Mouse (Mus musculus) Patski (cell line): Measurements from ENCODE around the gene Itgb7. TPM values are rescaled to one million over a fixed set of nuclear protein-coding genes. Genes with fewer than 3 reads are reported as not detected.

Source experiments
- ATAC-seq: fragments of 100-300 bp; one replicate; pipeline ENCODE4 v1.8.0; 2021
- CTCF ChIA-PET: fragments of 350-600 bp; sonication (Branson Sonifier 250); formaldehyde crosslinking; loops from one replicate; lab custom pipeline; 2022; ENCODE audit warnings: inconsistent platforms; lab: Charles Lee
- POLR2A ChIA-PET: fragments of 350-600 bp; sonication (Branson Sonifier 250); formaldehyde crosslinking; loops from one replicate; lab custom pipeline; 2022; ENCODE audit warnings: antibody characterized with exemption, inconsistent platforms; lab: Charles Lee
- DNase-seq: peaks from one replicate; pipeline ENCODE4 v3.0.0-alpha.2; 2011; ENCODE audit warnings: low read depth, low spot score
- H3K27me3 ChIP-seq: fragments of 371-371 bp; one replicate; pipeline ENCODE4 v1.5.1; 2021
- CTCF ChIP-seq: fragments of 100-300 bp; IDR thresholded peaks from one replicate; pipeline ENCODE4 v1.5.1; 2021
- in situ Hi-C: fragments of 300-500 bp; cut with MboI; formaldehyde crosslinking; loops from 3 replicates; pipeline ENCODE4 v1.11.1; 2018; ENCODE audit warnings: low pct_unique_long_range_greater_than_20kb, mixed read lengths
- polyA plus RNA-seq: library from polyadenylated mRNA; unstranded; gene quantifications from one replicate; pipeline ENCODE4 v1.2.3, GENCODE M21; 2021

Gene Itgb7
- polyA plus RNA-seq, 1 experiment from 2014 or later: 0.35 TPM

DNA sequence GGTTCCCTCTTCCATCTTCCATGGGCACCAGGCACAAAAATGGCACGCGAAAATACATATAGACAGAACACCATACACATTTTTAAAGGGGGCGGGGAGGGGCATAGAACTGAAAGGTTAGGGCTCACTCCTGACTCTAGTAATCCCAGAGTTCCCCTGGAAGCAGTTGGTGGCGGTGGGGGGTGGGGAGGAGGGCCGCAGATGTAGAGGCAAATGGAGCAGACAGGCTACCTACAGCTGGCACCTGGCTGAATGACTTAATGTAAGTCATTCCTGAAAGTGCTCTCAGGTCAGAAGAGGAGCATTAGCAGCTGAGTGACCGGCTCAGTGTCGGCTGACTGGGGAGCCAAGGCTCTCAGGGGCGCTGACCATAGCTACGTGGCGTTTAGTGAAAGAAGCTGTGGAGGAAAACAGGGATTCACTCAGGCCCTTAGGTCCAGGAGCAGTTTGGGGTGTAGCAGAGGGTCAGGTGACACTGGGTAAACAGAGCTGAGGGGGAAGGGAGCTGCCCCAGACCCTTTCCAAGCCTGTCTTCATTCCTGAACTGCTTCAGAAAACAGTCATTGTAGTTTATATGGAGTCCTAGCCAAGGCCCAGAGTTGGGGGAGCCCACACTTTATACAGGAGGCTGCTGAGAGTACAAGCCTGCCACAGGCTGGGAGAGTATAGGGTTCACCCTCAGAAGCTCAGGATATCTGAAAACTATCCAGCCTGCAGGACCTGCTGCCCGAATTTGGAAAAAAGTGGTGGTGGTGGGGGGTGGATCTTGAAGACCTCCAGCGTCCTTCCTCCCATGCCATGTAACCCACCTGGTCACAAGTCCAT, 10.9 kb upstream of the Itgb7 start:
- in situ Hi-C loops: no loop called here

DNA sequence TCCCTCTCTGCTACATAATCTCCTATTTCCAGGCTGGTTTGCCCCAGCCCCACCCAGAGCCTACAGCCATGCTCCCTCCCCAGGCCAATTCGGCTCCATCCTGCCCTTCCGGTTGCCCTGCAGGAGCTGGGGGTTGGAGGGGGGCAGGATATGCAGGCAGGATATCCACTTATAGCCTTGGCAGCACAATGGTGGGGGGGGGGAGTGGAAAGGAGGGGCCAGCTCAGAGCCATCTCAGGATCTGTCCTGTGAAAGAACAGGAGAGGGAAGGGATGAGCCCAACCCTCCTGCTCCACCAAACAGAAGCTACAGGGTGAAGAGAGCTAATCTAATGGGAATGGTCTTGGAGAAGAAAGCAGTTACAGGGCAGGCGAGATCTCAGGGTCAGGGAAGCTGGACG, 8.9 kb upstream of the Itgb7 start:
- ChIA-PET POLR2A (interaction anchor here (1.1 kb wide), 1 partner anchor 38 kb away, joined by 3 read pairs; the partner anchor contains the start of gene Mfsd5), CTCF (interaction anchor here (1.0 to 2.2 kb wide), 3 partner anchors 38 to 75 kb away, joined by 3 to 8 read pairs (median 3); partner anchors contain the start of gene Mfsd5)
- ATAC-seq: no peak
- in situ Hi-C loops: no loop called here
- no peak for TF ChIP-seq CTCF
- DNase-seq: no peak
- H3K27me3 ChIP-seq: no peaks in the 10 kb centered on the region

More for the DNA sequence above, 10.9 kb upstream of the Itgb7 start:
- ChIA-PET CTCF (interaction anchor here (1.8 kb wide), 1 partner anchor 52 kb away, joined by 5 read pairs; no protein-coding TSS in a partner anchor), POLR2A (interaction anchor here (0.6 kb wide), 2 partner anchors 56 kb away, joined by 4 to 5 read pairs; no protein-coding TSS in a partner anchor)
- no peak for TF ChIP-seq CTCF
- no peak for ATAC-seq
- no peaks in the 10 kb centered on the region for H3K27me3 ChIP-seq
- no peak for DNase-seq

DNA sequence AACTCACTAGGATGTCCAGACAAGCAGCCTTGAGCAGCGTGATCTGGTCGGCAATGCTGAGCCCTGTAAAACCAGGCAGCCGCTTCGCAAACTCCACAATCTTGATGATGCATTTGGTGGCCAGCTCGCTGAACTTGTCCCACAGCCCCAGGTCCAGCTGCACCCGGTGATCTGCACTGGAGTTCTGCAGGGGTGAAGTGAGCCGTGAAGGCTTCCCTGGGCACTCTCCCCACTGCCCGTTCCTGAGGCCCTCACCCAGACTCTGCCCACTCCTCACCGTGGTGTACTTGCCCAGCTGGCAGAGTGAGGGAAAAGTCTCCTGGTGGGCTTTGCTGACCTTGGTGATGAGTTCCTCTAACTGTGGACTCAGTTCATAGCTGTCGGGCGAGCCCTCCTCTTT, 8.1 kb upstream of the Itgb7 start:
- TF ChIP-seq CTCF: no peak
- CTCF ChIA-PET: interaction anchor here (0.7 to 2.2 kb wide), 7 partner anchors 34 to 73 kb away, joined by 3 to 8 read pairs (median 4); partner anchors contain the start of gene Mfsd5
- ATAC-seq (no peak), DNase-seq (no peak)
- no peaks in the 10 kb centered on the region for H3K27me3 ChIP-seq
- POLR2A ChIA-PET: interaction anchor here (1.1 to 1.3 kb wide), 2 partner anchors 39 kb away, joined by 3 to 4 read pairs; partner anchors contain the start of gene Mfsd5
- in situ Hi-C loops: loop anchor here (5.0 kb wide), 1 partner anchor 32 kb away; the partner anchor contains the start of gene Gm9918

DNA sequence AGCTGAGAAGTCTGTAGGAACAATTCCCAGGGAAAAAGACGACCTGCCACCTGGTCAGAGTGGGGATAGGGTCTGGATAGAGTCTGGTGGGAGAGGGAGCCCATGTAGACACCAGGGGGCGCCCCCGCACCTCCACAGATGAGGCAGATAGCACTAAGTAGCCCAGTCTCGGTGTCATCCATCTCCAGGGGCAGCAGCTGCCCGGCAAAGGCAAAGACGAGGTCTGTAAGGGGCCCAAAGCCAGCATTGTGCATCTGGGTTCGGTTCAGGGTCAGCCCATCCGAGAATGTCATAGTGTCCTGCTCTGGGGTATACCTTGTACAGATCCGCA, 7.5 kb upstream of the Itgb7 start:
- no peaks in the 10 kb centered on the region for H3K27me3 ChIP-seq
- no peak for TF ChIP-seq CTCF
- ATAC-seq (no peak), DNase-seq (no peak)
- ChIA-PET POLR2A (interaction anchor here (0.5 to 1.3 kb wide), 2 partner anchors 16 to 40 kb away, joined by 3 to 4 read pairs; partner anchors contain the start of gene Mfsd5), CTCF (interaction anchor here (0.6 to 2.2 kb wide), 6 partner anchors 39 to 72 kb away, joined by 3 to 8 read pairs (median 4); partner anchors contain the start of gene Mfsd5)
- in situ Hi-C loops: loop anchor here (5.0 kb wide), 1 partner anchor 33 kb away; the partner anchor contains the start of gene Gm9918

DNA sequence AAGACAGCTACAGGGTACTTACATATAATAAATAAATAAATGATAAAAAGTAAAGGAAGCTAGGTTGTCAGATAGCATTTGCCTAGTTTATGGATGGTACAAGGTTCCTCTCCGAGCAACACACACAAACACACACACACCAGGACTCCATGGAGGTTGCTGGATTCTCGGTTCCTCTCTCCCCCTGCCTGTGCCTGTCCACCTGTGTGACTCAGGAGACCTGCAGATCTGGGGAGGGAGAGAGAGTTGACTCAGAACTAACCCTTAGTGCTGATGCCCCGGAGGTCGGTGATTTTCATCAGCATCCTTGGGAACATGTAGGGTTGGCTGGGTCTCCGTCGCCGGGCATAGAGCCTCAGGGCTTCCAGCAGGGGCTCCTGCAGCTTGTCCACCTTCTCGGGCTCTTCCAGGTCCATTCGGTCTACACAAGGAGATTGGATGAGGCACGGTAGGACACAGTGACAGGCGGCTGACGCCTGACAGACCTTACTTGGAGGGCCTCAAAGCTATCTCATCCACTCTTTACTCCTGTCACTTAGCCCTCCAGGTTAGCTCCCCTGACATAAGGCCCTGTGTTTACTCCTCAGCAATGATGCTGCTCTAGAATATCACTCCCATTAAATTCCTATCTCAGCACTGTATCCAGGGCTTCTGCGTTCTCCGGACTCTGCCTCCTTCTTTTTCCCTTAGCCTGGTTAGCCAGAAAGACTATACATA, 7.0 kb upstream of the Itgb7 start:
- in situ Hi-C loops: loop anchor here (5.0 kb wide), 1 partner anchor 34 kb away; the partner anchor contains the start of gene Gm9918
- CTCF ChIA-PET: interaction anchor here (0.6 to 2.2 kb wide), 3 partner anchors 40 to 72 kb away, joined by 3 to 8 read pairs (median 5); partner anchors contain the start of gene Mfsd5
- no peak for DNase-seq
- no peak for TF ChIP-seq CTCF
- POLR2A ChIA-PET: interaction anchor here (0.5 to 1.3 kb wide), 2 partner anchors 17 to 40 kb away, joined by 3 to 4 read pairs; partner anchors contain the start of gene Mfsd5
- no peaks in the 10 kb centered on the region for H3K27me3 ChIP-seq
- no peak for ATAC-seq

DNA sequence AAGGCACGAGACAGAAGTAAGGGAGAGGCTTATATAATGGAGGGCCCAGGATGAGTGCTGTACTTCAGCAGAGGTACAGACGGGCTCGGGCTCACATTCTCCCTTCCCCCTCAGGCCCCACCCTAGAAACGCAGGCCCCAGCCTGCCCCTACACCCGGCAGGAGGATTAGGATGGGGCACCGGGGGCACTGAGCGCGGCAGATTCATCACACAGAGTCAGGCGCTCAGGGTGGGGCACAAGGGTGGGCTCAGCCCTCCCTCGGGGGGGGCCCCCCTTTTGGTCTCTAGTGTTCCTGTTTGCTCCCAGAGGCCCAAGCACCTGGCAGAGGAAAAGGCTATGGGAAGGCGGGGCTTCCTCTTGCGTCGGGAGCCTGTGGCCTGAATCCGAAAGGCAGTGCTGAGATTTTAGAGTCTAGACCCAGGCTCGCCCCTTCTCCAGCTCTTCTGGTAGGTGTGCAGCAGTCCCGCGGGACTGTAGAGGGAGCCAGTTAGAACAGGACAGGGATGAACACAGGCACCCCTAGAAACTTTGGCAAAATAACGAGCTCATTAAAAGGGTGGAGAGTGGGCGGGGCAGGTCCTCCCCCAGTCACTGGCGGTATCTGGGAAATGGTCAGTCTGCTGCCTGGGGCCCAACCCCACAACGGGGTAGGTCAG, 3.8 kb upstream of the Itgb7 start:
- no peak for DNase-seq
- no peaks in the 10 kb centered on the region for H3K27me3 ChIP-seq
- TF ChIP-seq CTCF: no peak
- CTCF ChIA-PET: interaction anchor here (0.8 to 1.6 kb wide), 3 partner anchors 11 to 79 kb away, joined by 3 to 4 read pairs (median 3); no protein-coding TSS in a partner anchor
- peak; percentile 12 for ATAC-seq
- POLR2A ChIA-PET: interaction anchor here (0.6 to 1.8 kb wide), 2 partner anchors 10 to 83 kb away, joined by 5 to 6 read pairs; no protein-coding TSS in a partner anchor
- in situ Hi-C loops: loop anchor here (5.0 kb wide), 1 partner anchor 37 kb away; the partner anchor contains the start of gene Gm9918

DNA sequence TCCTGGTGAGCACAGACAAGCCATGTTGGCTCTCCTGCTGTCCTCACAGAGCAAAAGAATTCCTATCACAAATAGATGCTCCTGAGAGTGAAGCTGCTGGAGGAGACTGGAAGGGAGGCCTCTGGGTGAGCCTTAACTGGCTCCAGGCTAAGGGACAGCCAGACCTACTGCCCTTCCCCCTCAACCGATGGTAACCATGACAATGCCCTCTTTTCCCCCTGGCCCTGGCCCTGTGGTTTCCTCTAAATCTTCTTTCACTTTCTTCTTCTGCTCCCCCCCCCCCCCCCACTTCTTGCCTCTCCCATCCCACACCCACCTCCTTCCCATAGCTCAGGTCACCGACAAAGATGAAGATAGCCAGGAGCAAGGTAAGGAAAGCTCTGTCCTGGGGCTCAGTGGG, 2.2 kb upstream of the Itgb7 start:
- no peaks in the 10 kb centered on the region for H3K27me3 ChIP-seq
- DNase-seq: no peak
- ChIA-PET POLR2A (no interaction called here), CTCF (no interaction called here)
- in situ Hi-C loops: no loop called here
- no peak for ATAC-seq
- no peak for TF ChIP-seq CTCF

DNA sequence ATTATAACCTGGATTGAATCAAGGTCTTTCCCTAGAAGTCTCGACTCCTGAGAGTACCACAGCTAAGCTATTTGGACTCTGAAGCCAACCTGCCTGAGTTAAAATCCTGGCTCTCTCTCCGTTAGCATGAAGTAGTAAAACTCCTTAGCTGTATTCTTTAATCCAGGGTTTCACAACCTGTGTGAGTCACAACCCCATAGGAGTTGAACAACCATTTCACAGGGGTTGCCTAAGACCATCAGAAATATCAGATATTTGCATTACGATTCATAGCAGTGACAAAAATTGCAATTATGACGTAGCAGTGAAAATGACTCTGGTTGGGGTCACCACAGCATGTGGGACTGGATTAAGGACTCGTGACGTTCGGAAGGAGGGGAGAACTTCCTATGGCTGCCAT, 1.0 kb upstream of the Itgb7 start:
- in situ Hi-C loops: no loop called here
- no peak for TF ChIP-seq CTCF
- ChIA-PET POLR2A (interaction anchor here (0.8 kb wide), 1 partner anchor 52 kb away, joined by 3 read pairs; no protein-coding TSS in a partner anchor), CTCF (interaction anchor here (1.0 kb wide), 1 partner anchor 9 kb away, joined by 5 read pairs; no protein-coding TSS in a partner anchor)
- no peaks in the 10 kb centered on the region for H3K27me3 ChIP-seq
- DNase-seq (no peak), ATAC-seq (no peak)
